Mouse (Mus musculus): Measurements from ENCODE around the gene Med12l.

The Med12l gene

DNA sequence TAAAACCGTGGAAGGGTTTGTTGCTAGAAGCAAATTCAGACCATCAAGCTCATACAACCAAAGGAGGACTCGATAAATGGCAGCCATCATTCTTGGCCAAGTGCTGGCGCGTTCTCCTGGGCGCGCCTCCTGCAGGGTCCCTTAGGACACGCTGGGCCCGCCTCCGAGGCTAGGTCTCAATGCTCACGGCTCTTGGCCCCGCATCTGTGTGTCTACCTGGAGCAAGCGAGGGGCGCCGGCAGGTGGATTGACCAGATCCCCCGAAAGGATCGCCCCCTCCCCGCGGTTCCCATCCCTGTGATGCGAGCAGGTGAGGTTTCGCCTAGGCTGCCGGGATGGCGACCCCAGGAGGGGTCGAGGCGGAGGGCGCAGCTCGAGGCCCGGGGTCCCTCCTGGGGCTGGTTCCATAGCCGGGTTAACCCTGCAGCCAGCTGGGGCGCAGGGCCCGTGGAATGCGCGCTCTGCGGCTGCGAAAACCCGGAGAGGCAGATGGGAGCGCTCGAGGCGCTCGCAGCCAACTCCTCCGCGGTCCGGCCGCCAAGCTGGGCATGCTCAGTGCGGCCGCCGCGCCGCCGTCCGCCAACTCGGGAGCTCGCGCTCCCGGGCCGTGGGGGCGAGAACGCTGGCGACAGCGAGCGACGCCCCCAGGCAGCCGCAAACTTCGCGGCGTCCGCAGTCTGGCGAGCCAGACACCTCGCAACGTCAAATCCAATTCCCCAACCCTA, at the start of gene Med12l:
Med12l (plus strand) TSS at position 555 of the 725 bp plus-strand sequence.
- DNase-seq (ENCODE audit: low spot score in 2 of 2), result peak; percentile 61 to 74

DNA sequence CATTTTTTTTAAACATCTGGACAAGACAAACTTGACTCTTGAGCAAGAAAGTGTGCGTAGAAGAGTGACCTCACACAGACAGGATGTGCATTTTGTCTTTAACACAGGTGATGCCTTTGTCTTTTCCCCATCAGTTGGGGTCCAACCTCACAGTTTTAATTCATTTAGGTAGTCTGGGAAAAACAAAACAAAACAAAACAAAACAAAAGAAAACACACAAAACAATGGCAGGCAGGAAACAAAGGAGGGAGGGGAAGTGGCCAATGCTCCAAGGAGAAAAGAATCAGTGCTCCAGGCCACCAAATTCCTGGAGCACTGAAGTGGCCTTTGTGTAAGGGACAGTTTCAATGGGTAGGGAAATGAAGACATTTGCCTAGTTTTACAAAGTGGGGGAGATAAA, 44.5 kb upstream of the Med12l start:
- DNase-seq (ENCODE audit: low spot score in 2 of 2), result no peak

DNA sequence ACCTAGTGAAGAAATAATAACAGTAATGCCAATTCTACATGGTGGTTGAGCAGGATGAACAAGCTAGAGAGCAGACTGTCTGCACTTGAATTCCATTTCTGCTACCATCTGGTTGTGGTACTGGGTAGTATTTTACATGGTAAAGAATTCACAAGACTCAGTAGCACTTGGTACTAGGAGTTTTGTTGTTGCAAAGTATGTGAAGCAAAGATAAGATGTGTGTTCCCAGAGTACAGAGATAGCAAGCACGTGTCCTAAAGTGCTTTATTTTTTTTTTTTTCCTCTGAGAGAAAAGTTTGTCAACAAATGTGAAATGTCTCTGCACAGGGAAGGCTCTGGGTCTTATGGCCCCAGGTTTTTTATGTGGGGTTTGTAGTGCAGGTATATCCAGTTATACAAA, 28.2 kb upstream of the Med12l start:
- no peak for DNase-seq (ENCODE audit: low spot score in 2 of 2)

DNA sequence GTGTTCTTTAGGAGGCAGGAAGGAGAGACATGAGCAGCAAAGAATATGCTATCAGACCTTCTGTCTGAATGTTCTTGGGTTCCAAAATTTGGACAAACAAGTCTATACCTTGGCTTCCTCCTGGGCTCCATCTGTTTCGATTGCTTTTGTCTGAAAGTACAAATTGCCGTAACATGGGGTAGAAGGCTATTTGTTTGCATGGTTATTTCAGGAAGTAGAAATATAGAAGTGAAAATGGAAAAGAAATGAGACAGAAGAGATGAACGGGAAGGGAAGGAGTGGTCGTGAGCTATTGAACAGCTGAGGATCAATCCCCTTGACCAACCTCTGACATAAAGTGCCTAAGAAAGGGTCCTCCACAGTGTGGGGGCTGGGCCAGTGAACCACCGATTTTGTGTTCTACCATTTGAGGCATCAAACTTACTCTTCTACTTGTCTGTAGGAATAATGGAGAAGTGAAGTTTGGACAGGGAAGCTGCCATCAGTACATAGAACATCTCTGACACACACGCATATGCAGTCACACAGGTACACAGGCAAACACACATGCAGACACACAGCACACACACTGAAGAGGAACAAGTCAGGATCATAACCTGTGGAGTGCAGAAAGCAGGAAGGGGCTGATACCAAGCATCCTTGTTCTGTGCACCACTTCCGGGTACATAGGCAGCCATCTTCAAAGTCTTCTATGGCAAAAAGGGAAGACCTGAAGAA, 27.6 kb upstream of the Med12l start:
- DNase-seq (ENCODE audit: low spot score in 2 of 2), result no peak

- no peak for DNase-seq (ENCODE audit: low spot score in 2 of 2)
Observed at GRCm38 (mm10) chr3:58980579-58980978, 25.0 kb upstream of the Med12l start.

DNA sequence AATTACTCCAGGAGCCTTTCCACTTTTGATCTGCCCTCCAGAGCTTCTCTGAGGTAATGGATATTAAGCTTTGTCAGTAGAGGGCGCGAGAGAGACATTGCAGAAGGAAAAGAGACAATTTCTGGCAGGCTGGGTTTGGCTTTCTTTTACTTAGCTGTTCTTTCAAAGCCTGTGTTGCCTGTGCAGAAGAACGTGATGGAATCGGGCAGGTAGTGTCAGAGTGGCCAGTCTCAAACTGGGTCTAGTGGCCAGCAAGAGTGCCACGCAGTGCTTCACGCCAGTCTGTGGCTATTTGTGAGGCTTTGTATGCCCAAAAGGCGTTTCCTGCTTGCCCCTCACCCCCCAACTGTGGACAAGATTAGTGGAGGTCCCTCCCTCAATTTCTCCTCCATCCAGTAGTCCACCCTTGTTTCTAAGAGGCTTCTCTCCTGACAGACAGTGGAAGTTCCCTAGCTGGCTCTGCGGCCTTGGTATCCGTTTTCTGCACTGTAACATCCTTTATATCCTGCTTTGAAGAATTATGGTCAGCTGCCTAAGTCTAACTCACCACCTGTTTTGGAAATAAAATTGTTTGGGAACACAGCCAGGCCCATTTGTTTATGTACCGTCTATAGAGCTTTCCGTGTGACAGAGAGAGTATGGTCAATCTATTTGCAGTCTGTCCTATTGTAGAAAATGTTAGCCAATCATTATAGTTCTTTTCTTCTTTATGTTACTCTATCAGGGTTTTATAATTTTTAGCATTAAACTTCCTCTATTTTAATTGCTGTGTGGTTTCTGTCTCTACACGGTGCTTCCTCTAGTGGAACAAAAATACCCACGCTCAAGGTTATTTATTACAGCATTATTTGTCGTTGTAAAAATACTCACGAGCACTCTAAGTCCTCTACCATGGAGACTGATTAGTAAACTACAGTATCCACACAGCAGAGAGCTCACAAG, 22.5 kb upstream of the Med12l start:
- peak in 1 of 2 experiments; percentile 44 for DNase-seq (ENCODE audit: low spot score in 2 of 2)

DNA sequence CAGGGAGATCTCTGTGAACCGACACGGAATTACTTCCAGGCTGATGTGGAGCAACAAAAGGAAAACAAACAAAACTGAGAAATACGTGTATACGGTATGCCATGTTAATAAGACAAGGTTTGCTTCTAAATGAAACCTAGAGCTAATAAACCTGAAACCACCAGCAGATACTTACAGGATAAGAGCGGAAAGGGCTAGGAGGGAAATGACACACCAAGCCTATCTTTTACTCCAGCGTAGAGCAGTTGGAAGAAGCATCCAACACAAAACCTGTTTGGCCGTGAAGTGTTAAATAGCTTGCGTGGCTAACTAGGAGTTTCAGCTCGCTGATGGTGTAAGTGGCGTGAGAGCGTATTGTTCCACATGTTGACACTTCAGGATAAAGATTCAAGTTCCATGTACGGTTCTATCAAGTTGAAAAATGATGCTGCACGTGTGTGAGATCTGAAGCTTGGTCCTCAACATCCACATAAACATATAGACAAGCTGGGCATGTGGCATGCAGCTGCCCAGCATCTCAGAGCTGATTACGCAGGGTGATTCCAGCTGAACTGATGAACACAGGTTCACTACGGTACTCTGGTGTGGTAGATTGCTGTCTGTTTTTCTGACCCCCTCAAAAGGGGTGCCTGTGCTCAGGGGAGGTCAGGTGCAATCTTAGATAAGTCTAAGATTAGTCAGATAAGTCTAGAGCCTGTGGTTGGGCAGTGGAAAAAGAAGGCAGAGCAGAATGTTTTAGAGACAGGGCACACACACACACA, 21.6 kb upstream of the Med12l start:
- no peak for DNase-seq (ENCODE audit: low spot score in 2 of 2)

DNA sequence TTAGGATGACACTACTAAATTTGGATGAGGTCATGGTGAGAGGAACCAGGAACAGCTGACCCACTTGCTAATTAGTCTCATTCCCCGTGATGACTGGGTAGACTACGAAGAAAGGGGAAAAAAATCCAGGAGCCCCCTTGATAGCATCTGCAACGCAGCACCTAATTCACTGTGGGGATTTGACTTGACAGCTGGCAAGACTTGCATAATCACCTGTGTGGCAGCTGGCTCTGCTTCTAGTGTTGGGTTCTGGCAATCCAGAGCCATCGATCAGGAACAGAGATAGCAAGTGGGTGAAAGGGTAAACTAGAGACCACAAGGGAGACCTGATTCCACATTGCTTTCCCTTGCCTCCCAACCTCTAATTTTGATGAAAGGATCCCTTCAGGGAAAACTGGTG, 19.8 kb upstream of the Med12l start:
- DNase-seq (ENCODE audit: low spot score in 2 of 2), result no peak

- no peak for DNase-seq (ENCODE audit: low spot score in 2 of 2)
Observed at GRCm38 (mm10) chr3:58989374-58989773, 16.3 kb upstream of the Med12l start.

- no peak for DNase-seq (ENCODE audit: low spot score in 2 of 2)
Observed at GRCm38 (mm10) chr3:58990556-58990955, 15.1 kb upstream of the Med12l start.

- DNase-seq (ENCODE audit: low spot score in 2 of 2), result no peak
Observed at GRCm38 (mm10) chr3:58992122-58992521, 13.5 kb upstream of the Med12l start.

GRCm38 (mm10) chr3:58993619-58994018, 12.0 kb upstream of the Med12l start:
- DNase-seq (ENCODE audit: low spot score in 2 of 2), result no peak

DNA sequence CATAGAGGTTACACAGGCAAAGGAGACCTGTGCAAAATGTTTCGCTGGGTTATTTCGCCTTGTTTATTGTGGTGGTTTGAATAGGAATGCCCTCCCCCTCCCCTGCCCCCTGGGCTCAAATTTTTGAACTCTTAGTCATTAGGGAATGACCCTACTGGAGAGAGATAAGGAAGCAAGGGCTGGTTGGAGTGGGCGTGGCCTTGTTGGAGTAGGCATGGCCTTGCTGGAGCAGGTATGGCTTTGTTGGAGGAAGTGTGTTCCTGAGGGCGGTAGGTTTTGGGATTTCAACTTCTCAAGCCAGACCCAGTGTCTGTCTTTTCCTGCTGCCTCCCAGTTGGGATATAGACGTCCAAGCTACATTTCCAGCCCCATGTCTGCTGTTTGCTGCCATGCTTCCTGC, 1.9 kb upstream of the Med12l start:
- DNase-seq (ENCODE audit: low spot score in 2 of 2), result no peak

DNA sequence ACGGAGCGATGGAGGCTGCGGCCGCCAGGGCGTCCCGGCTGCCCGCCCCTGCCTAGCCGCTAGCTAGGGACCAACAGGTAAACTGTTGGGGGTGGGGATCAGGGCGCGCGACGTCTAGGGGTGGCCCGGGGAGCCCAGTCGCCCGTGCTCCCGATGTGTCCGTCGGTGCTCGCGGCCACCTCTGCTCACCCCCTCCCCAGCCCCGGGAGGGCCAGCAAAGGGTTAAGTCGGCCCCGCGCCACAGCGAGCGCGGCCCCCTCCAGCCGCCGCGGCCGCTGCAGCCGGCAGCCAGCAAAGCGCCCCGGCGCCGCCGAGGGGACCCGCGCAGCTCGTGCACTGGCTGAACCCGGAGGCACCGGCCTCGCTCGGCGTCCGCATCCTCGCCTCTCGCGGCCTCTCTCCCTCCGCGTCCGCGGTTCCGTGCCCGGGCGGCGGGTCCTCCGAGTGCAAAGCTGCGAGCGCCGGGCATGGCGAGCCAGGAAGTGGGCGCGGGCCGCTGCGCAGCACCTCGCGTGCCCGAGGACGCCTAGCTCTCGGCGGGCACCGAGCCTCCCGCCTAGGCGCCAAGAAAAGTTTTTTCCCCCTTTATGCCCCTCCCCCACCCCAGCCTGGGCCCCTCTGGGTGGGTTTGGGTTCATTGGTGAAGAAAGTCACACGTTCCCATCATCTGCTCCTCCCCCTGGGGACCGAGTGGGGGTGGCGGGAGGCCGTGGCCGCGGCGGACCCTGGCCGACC, 538 bp downstream of the Med12l start:
- DNase-seq (ENCODE audit: low spot score in 2 of 2), result peak in 1 of 2 experiments; percentile 38

DNA sequence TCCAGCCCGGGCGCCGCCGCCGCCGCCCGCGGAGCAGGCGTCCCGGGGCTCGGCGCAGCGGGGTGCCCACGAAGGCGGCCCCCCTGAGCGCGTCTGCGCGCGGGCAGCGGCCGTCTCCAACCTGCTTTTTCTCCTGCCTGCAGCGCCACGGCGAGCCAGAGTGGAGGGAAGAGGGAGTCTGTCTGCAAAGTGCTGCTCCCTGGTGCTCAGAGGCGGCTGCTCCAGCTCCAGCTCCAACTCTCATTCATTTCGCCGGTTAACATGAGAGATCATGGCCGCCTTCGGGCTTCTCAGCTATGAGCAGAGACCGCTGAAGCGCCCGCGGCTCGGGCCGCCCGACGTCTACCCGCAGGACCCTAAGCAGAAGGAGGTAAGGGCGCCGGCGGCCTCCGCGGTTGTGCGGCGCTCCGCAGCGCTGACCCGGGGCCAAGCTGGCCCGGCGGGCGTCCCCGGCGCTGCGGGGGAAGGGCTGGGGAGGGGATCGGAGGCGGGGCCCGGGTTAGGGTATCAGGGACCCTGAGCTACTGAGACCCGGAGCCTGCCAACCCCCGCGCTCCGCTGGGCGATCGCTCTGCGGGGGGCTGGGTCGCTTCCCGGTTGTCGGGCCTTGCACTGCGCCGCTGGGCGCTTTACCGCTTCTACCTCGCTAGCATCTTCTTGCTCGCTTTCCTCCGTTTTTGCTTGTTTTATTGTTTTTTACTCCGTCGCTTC, 1.3 kb downstream of the Med12l start:
- DNase-seq (ENCODE audit: low spot score in 2 of 2), result peak; percentile 65 to 71

DNA sequence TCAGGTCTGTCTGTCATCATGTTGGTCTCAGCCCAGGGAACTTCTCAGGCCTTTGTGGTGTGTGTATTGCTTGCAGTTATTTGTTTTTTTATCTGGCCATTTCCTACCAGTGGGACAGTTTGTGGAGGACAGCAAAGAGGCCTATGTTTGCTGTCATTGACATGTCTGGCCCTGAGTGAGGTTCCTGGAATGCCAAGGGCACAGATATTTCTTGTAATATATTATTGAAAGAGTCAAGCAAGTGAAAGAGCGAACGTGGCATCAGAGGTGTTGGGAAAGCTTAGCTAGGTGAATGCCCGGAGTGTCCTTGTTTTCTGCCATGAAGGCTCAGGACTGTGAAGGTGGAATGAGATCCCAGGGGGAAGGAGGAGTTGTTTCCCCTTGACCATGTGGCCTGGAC, 4.7 kb downstream of the Med12l start:
- DNase-seq (ENCODE audit: low spot score in 2 of 2), result no peak

- DNase-seq (ENCODE audit: low spot score in 2 of 2), result no peak
Observed at GRCm38 (mm10) chr3:59015698-59016412, 10.2 kb downstream of the Med12l start.

GRCm38 (mm10) chr3:59016501-59016900, 10.9 kb downstream of the Med12l start:
- no peak for DNase-seq (ENCODE audit: low spot score in 2 of 2)

GRCm38 (mm10) chr3:59021236-59021635, 15.6 kb downstream of the Med12l start:
- no peak for DNase-seq (ENCODE audit: low spot score in 2 of 2)

All from frontal cortex, postnatal 25 days (tissue).